Mouse (Mus musculus) thymus, postnatal 4 days (tissue): ENCODE data around the gene Pomgnt2.
A peak's percentile ranks its signal among the peaks of the same experiment; 100 is the strongest.
"Not testable (repeated sequence)": the region's sequence is repeated elsewhere in the genome, so short reads cannot be mapped to it uniquely, and the experiment has no call there.

ENCODE experiments used
- DNase-seq: peaks from one replicate; pipeline ENCODE4 v3.0.0; 2021

Gene Pomgnt2

DNA sequence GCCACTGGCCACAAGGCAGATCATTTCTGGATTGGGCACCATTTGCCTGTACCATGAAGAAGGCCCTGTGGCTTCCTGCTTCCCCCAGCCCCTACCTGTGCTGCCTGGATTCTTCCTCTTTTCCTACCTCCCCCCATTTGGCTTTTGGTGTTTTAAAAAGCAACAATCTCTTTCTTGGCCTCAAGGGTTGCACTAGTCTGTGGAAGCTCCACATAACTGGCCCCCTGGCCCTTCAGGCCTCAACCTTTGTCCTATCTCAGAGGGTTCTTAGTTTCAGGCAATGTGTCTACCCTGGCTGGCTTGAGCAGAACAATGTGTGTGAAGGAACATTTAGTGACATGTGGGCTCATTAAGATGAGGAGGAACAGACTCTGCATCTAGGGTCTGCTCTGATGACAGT is at the start of gene Pomgnt2:
Gene Pomgnt2, minus strand, starts transcription at position 101 of the 400 bp plus-strand sequence.
- DNase-seq = no peak

DNA sequence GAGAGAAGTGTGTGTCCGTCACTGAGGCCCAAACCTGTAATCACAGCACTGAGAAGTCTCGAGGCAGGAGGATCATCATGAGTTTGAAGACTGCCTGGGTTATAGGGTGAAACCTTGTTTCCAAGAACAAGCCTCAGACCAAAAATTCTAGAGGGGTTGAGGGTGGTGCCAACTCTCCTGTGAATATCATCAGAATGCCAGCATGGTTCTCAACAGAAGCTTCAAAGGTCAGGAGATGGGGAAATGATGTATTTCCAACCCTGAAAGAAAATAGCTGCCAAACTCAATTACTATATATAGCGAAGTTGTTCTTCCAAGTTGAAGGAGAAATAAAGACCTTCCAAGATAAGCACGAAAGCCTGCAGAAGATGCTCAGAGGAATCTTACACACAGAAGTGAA is 42.9 kb upstream of the Pomgnt2 start:
- no peak for DNase-seq

DNA sequence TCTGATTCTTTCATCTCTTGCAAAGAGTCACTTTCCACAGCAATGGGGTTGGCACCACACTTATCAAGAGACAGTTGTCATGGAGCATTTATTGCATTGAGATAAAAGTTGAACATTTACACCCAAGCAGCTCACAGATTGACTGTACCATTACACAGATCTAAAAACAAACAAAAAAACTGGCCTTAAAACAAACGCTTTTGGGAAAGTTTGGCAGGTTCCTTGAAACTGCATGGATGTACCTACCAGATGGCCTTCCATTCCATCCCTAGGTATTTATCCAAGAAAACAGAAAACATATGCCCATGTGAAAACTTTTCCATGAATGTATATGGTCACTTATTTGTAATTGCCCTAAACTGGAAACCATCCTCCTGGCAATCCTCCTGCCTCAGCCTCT is 41.7 kb upstream of the Pomgnt2 start:
- DNase-seq = no peak

DNA sequence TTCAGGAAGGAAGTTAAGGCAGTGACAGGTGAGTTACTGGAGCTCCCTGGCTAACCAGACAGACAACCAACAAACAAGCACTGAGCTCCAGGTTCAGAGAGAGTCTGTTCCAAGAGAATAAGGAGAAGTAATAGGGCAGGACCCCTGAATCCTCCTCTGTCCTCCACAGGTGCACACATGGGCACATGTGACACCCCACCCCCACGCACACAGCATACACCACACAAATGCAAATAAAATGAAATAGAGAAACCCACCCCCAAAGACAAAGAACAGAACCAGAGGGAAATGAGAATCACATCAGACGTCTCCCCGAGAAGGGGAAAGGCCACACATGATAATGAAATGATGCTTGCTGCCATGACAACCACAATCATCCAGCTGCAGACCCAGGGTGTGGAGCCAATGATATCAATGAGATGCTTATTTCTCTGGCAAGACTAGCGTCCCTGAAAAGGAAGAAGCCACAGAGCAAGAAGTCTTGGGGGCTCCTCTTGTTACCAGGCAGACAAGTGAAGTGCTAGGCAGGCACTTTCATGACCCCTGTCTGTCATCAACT is 39.7 kb upstream of the Pomgnt2 start:
- no peak for DNase-seq

DNA sequence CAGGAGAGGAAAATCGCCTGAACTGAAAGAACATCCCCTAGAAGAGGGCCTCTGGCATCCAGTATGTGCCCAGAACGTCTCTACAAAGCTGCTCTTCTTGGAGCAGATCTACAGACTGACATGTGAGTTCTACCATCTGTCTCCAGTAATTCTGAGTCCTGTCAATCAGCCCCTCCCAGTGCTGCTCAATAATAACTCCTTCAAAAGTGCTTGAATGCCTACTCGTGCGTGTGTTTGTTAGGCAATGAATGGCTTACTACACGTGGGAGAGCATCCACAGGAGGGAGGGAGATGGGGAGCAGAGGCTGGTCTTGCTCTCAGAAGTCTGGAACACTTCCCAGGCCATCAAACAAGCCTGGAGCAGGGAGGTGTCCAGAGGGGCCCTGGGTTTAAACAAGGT is 38.9 kb upstream of the Pomgnt2 start:
- DNase-seq = no peak

DNA sequence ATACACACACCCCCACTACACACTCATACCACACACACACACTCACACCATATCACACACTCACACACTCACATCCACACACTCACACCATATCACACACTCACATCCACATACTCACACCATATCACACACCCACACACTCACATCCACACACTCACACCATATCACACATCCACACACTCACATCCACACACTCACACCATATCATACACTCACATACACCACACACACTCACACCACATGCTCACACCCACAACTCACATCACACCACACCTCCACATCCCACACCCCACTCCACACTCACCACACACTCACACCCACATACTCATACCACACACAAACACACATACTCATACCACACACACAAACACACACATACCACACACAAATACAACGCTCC is 38.0 kb upstream of the Pomgnt2 start:
- DNase-seq = no peak

DNA sequence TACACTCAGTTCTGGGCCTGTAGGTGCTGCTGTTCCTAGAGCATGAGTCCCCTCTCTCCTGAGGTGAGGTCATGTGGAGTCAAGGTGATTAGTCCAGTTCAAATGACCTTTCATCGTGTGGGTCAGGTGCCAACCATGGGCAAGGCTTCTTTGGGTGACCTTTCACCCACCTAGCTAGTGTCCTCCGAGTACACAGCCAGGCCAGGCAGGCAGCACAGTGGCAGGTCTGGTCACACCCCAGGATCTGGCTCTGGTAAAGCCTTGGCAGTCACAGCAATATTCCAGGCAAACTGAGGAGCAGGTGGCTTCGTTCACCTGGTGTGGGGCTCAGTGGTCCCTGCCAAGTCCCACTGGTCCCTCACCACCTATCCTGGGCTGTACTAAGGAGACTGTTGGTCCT is 35.2 kb upstream of the Pomgnt2 start:
- DNase-seq = no peak

DNA sequence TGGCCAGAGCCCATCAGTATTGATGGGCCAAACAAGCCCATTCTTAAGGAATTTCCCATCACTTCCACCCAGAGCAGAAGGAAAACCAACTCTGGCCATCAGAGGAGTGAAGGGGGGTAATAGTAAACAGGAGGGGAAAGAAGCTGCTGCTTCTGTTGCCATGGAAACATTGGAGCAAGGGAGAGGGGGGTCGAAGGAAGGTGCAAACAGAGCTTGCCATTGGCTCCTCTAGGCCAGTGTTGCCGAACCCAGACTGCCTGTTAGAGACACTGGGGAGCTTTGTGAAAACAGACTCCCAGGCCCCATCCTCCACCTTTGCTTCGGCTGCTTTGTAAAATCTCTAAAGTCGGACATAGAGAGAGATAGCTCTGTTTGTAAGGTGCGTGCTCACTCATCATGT is 33.8 kb upstream of the Pomgnt2 start:
- no peak for DNase-seq

DNA sequence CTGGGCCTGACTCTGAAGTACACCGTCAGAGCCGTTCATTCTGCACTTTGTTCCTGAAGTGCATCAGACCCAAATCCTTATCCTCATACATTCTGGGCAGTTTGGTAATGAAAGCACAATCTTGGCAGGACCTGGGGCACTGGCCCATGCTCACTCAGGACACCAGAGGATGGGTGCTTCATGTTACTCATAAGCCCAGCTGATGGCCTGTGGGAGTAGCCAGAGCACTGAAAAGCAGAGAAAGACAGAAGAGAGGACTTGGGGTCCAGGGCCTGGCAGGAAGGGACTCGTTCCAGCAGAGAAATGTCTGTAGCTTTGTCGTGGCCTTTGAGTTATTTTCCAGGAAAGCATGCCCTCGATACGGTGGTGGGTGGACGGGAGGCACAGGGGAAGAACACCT is 32.9 kb upstream of the Pomgnt2 start:
- DNase-seq = no peak

DNA sequence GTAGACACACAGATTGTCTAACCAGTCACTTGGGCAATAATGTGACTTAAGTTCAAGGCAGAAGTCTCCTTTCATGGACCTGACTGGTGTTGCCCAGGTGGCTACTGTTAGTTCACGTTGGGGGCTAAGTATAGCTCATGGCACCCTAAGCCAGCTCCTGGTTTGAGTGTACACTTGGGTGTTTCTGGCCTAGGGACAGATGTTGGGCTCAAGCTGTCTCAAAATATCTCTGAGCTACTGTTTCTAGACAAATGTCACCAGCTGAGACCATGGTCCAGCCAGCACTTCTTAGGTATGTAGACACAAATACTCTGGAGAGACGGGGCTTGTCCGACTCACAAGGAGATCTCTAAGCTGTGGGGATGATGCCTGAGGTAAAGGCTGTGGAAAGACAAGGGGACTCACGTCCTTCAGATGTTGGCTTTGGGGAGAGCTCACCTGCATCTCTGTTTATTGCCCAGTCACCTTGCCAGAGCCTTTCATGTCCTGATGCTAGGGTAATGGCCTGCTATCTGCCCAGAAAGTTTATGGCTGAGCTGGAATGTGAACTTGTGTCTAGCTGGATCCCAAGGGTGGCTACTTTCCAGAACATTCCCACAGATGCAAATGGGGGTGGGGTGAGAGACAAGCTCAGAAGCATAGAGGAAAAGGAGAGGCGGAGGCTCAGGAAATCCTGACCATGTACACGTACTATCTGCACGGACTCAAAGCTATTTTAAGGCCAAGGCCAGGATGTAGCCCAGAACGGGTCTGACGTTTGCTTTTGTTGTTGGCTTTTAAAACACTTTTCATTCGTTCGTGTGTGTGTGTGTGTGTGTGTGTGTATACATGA is 31.2 kb upstream of the Pomgnt2 start:
- DNase-seq = no peak

DNA sequence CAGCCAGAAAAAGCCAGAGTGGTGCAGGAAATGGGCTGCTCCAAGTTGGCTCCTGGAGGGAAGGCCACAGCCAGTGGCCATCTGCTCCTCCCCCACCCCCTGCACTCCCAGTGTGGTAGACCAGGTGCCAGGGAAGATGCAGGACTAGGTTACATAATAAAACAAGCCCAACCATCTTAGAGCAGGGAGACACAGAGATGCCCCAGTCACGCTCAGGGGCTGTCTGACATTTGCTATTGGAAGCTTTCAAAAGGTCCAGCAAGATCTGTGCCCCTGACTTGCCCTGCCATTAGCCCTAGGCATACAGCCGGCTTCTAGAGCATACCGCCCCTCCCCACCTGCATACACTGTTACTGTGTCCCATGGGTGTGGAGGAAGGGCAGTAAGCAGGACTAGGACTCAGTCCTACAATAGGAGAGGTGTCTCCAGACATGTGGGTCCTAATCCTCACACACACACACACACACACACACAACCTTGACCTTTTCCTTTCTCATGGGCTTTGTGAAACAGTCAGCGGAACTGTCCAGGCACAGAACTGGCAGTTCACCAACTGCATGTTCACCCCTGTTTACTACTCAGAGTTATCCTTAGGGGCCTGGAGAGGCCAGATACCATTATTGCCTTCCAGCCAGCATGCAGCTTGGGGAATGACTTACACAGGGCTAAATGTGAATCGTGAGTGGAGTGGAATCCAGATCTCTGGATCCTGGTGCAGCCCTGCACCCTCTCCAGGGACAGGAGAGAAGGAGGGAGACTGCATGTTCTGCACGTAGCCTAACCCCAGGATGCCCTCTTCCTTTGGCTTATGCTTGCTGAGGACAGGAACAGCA is 30.4 kb upstream of the Pomgnt2 start:
- DNase-seq = no peak

DNA sequence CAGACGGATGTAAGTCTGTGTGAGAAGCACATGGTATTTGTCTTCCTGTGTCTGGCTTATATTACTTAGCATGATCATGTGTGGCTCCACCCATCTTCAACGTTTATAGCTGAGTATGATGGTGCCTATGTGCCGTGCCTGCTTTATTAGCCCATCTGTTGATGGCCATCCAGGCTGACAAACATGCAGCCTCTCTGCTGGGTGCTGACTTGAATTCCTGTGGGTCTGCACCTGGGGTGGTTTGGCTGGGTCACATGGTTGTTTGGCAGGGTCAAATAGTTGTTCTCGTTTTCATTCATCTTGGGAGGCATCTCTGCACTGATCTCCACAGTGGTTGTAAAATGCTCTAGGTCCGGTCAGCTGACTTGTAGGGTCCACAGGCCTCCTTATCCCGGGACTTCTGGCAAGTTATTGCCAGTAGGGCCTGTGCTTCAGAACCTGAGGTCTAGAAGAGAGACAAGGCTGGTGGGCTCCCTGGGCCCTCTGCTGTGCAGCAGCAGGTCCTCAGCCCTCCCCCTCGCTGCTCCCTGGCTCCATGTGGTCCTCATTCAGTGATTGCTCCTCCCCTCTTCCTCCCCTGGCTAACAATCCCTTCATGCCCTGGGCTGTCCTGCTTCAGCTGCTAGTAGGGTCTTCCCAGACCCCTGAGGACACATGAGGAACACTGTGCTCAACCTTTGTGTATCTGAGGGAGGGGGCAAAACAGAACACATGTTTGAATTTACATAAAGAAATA is 29.1 kb upstream of the Pomgnt2 start:
- no peak for DNase-seq

DNA sequence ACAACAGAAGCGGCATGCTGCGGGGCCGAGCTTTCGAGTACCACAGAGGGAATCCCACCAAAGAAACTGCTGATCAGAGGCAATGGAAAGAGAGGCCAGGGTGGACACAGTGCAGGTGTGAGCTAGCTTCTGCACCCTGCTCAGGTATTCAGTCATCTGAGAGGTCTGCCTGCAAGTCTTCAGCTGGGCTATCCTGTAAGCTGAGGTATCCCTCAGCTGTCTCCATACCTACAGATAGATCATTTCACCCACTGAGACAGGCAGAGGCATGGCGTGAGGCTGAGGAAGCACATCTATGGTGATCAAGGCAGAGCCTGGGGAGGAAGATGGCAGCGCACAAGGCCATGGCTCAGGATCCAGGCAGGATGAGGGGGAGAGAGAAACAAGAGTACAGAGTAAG is 27.5 kb upstream of the Pomgnt2 start:
- DNase-seq = no peak

DNA sequence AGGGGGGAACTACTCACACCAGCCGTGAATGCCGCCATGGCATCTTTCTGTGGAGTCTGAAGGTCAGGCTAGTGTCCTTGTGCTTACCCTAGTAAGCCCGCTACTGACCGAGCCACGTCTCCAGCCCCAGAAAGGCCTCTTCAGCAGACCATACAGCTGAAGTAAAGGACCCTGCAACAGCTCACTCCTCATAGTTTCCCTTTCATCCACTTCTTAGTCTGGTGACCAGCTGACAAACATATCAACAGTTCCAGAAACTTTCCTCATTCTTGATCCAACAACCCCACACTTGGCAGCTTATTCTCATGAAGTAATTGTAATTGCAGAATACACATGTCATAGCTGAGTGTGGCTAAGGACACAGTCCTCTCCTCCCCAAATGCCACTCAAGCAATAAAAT is 27.0 kb upstream of the Pomgnt2 start:
- no peak for DNase-seq

DNA sequence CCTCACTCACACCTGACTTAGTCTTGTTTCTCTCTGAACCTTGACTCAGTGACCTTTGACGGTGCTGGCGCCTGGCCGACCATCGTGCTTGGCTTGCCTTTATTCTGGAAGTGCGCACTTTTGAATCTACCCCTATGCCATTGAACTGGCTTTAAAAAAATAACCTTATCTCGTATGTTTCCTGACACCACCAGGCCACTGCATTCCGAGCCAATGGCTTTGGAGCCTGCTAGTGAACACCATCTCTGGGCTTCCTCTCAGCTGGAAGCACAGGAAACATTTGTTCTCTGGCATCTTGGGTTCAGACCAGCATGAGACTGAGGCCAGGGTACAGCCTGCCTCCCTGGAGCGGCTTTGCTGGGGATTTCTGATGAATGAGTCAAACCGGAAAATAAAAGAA is 25.9 kb upstream of the Pomgnt2 start:
- DNase-seq = no peak

DNA sequence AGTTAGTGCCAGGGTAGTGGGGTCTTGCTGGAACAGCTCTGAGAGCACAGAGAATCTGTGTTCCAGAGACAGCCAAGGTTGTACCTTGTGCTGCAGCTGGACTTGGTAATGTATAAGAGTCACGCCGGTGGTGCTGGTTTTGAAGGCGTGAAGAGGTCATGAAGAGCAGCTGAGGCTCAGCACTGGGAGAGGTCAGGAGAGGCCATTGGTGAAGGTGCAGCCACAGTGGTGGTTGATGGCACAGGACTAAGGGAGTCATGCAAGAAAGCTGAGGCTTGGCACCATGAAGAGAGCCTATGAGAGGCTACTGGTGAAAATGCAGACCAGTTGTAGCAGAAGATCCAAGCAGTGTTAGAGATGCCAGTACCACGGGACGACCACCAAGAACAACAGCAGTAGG is 24.7 kb upstream of the Pomgnt2 start:
- no peak for DNase-seq

DNA sequence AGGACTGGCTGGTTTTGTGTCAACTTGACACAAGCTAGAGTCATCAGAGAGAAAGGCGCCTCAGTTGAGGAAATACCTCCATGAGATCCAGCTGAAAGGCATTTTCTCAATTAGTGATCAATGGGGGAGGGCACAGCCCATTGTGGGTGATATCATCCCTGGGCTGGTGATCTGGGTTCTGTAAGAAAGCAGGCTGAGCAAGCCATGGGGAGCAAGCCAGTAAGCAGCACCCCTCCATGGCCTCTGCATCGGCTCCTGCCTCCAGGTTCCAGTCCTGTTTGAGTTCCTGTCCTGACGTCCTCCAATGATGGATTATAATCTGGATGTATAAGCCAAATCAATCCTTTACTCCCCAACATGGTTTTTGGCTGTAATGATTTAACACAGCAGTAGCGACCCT is 24.3 kb upstream of the Pomgnt2 start:
- not testable (repeated sequence) for DNase-seq

DNA sequence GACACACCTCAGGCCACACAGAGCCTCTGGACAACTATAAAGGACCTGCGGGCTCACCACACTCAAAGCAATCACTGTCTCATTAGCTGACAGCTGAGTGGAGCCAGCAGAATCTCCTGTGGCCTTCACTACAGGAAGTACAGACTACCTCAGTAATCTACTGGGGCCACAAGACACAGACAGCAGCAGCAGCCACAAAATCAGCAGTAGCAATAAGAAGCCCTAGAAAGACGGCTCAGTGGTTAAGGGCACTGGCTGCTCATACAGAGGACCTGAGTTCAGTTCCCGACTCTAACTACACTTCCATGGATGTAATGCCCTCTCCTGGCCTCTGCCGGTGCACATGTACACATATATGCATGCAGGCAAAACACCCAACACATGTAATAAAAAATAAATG is 23.4 kb upstream of the Pomgnt2 start:
- no peak for DNase-seq

DNA sequence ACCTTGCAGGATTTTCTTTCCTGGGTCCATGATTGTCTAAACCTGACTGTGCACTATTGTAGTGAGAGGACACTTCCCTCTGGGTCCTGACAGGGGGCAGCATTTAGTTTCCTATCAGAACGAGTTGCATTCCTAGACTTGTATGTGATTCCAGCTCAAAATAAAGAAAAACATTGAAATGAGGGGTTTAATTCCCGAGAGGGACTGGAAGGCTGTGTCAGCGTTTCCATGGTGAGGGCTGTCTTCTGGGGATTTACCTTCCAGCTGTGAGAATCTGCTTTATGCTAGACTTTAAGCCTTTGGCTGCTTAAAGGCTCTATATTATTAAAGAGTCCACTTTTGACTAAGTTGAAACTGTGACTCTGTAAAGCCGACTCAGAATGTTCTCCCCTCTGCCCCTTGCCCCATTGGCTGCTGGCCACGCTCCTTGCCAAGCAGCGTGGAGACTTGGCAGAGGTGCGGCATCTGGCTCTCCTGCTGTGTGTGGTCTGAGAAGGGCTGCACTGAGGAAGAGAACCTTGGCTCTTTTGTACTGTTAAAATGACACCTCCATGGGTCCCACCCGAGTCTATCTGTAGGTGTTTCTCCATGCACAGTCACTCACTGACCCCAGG is 22.0 kb upstream of the Pomgnt2 start:
- peak; percentile 37 for DNase-seq

DNA sequence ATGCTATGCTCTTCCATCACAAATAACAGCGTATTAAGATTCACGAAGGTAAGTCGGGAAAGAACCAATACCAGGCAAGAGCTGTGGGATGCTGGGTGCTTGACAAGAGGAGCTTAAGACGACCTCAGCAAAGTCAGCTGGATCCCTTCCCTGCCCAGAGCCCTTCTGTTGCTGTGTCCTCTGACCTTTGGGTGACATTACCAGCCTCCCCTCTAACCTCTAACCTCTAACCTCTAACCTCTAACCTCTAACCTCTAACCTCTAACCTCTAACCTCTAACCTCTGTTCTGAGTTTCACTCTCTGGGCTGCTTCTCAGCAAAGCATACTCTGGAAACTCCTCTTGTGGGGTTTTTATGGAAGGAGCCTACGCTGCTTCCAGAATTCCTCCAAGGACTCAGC is 21.2 kb upstream of the Pomgnt2 start:
- DNase-seq = no peak

DNA sequence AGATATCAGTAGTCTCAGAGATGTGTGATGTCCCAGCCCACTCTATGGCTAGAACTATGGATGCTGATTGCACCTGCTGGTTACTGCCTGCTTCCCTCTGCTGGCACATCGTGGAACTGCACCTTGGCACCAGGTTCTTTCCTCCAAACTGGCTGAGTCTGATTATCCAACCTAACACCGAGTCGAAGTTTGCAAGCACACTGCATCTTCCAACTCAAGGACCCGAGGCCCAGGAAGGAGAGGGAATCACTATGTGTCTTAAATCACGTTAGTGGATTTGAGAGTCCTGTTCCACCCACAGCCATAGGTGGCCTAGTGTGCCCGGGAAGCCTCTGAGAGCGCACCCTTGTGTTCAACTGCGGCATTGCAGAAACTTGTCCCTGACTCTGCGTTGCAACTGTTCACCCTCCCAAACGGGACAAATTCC is 17.3 kb upstream of the Pomgnt2 start:
- peak; percentile 95 for DNase-seq

DNA sequence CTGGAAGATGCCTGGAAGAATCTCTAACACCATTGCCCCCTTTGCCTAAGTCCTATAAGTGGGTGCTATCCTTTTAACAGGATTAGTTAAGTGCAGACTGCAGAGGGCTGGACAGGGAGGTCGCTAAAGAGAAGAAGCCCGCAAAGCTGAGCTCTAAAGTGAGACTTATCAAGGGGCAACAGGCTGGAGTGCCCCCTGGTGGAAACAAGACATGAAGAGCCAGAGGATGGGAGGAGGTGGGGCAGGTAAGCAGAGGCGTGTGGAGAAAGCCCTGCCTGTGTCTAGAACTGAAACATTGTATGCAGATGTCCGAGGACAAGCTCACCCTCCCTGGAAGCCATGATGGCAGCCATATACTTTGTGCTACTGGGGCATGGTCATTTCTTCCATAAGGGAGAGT is 16.7 kb upstream of the Pomgnt2 start:
- peak; percentile 41 for DNase-seq

DNA sequence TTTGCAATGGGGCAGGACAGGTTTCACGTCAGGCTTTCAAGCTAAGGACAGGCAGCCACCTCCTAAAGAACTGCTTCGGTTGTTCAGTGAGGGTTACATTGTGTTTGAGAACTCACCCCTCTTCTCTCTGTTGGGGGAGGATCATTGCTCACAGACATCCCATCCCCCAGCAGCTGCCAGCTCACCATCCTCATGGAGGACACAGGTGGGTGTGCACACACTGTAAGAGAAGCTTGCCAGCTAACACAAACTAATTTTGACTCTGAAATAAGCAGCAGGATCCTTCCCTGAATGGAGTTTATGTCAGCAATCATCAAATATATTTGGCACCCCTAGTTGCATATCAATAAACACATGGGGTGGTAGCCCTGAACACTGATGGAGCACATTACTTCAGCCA is 15.9 kb upstream of the Pomgnt2 start:
- DNase-seq = no peak
